Mouse (Mus musculus) right cerebral cortex, postnatal 14 days (tissue): ENCODE results near the gene Col4a4.

Experiments
- DNase-seq: peaks from one replicate; pipeline ENCODE4 v3.0.0; 2022

Col4a4 gene

GRCm38 (mm10) chr1:82410548-82410947 is 176.1 kb downstream of the Col4a4 start:
- DNase-seq, result no peak

- no peak for DNase-seq
These were observed 177.4 kb downstream of the Col4a4 start for GRCm38 (mm10) chr1:82409271-82409670.

GRCm38 (mm10) chr1:82407786-82408185 is 178.9 kb downstream of the Col4a4 start:
- no peak for DNase-seq
